Mouse (Mus musculus) left cerebral cortex, adult 11 months (tissue): ENCODE results near the gene Jak3.
"Not testable (repeated sequence)": the region's sequence is repeated elsewhere in the genome, so short reads cannot be mapped to it uniquely, and the experiment has no call there.

Experiments
- DNase-seq: peaks from one replicate; pipeline ENCODE4 v3.0.0; 2022; ENCODE audit warnings: low spot score

Gene Jak3

GRCm38 (mm10) chr8:71723047-71723551, 47.0 kb downstream of the Jak3 start:
- no peak for DNase-seq

- DNase-seq = no peak
Measured at GRCm38 (mm10) chr8:71724389-71724788, 48.3 kb downstream of the Jak3 start.

GRCm38 (mm10) chr8:71725122-71725924, 49.2 kb downstream of the Jak3 start, which contains the start of gene Fcho1:
TSS of gene Fcho1 (minus strand) at chr8:71725716.
- DNase-seq = peak; percentile 81

- DNase-seq = no peak
Measured at GRCm38 (mm10) chr8:71728240-71728785, 52.2 kb downstream of the Jak3 start.

GRCm38 (mm10) chr8:71728826-71729620, 52.9 kb downstream of the Jak3 start:
- no peak for DNase-seq

GRCm38 (mm10) chr8:71731652-71732230, 55.6 kb downstream of the Jak3 start:
- DNase-seq = no peak

GRCm38 (mm10) chr8:71738316-71738715, 62.2 kb downstream of the Jak3 start:
- not testable (repeated sequence) for DNase-seq
